Mouse (Mus musculus): ENCODE measurements around the gene Syt1. TPM values are rescaled to one million over a fixed set of nuclear protein-coding genes. Genes with fewer than 3 reads are reported as not detected.
A peak's percentile ranks its signal among the peaks of the same experiment; 100 is the strongest.

Syt1 gene
- total RNA-seq, 2 experiments from 2014 or later: 1,117 to 1,180 TPM

DNA sequence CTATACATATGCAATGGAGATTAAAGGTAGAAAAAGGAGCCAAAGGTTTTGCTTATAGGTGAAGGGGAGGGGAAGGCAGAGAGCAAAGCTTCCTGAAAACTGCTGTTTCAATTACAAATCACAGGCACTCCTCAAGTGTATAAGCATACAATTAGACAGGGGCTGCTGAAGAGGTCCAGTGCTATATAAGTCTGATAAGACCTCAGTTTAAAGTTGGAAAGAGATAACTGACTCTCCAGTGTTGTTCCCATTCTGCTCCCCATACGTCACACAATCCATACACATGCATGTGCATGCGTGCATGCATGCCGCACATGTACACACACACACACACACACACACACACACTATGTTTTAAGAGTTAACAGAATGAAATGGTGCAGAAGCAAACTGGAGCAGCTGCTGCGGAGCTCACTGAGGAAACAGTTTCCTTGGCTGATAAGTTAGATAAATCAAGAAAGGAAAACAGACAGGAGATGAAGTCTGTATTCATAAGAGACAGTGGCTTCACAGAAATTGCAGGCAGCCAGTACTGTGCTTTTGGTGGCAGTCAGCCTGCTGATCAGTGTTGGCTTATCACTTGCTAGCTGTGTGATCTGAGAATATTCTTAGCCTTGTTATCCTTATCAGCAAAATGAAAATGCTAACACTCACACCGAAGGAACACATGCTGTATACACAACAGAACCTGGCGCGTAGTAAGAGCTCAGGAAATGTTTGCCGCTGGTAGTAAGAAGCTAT lies 408.9 kb downstream of the Syt1 start:
- DNase-seq (ENCODE audit: low spot score in 2 of 2): peak in 1 of 2 experiments; percentile 62
- intact Hi-C loops (cut with DNase I): loop anchor here (5.0 kb wide), 1 partner anchor 145 kb away; no protein-coding TSS in a partner anchor

DNA sequence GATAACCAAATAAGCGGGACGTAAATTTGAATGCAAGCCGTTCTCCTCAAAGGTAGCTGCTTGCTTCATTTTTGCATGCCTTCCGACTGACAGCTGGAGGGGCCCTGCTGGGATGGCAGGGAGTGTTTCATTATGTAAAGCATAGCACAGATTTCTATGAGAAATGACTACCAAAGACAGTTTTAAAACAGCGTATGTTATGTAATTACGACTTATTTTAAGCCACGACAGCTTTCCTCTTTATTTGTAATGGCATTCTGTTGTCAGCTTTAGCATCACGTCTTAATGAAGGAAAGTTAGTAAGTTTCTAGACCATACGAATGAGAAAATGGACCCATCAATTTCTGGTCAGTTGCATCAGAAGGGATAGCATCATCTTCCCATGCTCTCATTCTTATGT lies 410.1 kb downstream of the Syt1 start:
- intact Hi-C loops (cut with DNase I): loop anchor here (5.0 kb wide), 1 partner anchor 143 kb away; no protein-coding TSS in a partner anchor
- DNase-seq (ENCODE audit: low spot score in 2 of 2): peak; percentile 63 to 89

DNA sequence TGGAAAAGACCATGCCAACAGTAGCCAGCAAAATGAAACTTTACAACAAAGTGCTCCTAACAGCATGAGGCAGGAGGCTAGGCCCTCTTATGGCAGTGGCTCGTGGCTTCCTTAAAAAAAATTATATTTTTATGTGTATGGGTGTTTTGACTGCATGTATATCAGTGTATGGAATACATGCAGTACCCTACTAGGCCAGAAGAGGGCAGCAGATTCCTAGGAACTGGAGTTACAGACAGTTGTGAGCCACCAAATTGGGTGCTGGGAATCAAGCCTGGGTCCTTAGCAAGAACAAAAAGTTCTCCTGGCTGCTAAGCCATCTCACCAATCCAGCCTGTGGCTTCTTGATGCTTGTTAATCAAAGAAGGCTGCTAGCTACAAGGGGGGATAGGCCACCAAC lies 413.4 kb downstream of the Syt1 start:
- no peak for DNase-seq (ENCODE audit: low spot score in 2 of 2)
- intact Hi-C loops (cut with DNase I): no loop called here

DNA sequence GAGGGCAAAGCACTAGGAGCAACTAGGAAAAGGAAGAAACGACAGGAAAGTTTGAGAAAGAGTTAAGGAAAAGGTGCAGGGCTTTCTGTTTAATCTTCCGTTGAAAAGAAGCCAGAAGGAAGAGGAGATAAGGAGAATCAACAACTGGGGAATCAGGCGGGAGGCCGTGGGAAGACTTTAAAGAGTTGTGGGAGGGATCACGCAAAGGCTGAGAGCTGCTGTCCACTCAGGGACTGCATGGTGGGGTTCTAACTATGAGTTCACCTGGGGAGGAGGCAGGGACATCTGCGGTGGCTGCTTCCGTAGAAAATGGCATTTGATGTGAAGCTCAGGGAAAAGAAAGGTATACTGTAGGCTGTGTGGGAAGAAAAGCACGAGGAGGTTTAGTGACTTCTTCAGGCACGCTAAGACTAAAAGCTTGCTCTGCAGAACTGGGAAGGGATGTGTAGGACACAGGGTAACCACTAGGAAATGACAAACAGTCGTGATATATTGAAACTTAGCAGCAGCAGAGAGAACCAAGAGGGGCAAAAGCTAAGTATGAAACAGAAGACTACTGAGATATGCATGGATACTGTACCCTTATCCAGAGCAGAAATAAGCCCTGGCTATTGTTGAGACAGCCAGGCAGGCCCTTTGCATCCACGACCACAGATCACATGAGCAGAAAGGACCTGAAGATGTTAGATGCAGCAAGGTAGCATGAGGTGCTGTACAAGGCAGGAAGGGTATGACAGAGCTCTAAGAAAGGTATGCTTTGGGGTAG lies 414.4 kb downstream of the Syt1 start:
- peak in 1 of 2 experiments; percentile 52 for DNase-seq (ENCODE audit: low spot score in 2 of 2)
- intact Hi-C loops (cut with DNase I): no loop called here

DNA sequence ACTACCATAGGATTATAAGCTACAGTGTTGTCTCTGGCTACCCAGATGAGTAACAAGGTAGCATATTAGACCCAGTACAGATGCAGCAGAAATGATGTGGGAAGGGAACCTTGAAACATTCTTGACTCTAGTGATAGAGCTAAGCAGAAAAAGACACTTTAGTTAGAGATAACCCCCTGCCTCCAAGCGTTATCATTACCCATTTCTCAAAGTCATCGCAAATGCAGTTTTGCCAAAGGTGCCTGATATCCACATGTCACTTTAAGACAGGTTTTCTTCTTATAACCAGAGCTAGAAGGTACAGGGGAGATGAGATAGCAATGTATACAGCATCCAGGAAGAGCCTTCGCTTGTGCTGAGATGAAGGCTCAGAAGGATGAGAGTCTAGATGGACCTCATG lies 421.4 kb downstream of the Syt1 start:
- DNase-seq (ENCODE audit: low spot score in 2 of 2): no peak
- intact Hi-C loops (cut with DNase I): no loop called here

DNA sequence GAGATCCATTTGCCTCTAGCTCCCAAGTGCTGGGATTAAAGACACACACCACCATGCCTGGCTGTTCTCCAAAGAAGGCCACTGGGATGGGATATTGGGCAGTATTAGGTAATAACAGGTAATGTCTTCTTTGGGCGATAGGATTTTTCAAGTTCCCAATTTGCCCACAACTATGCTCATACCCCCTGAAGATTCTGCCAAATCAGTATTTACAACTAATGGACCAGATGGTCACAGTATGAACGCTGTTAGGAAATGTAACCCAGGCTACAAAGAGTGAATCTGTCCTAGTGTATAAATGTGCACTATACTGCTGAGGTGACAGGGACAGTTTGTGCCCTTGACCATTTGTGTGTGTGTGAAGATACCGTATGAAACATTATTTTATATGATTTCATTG lies 421.9 kb downstream of the Syt1 start:
- no peak for DNase-seq (ENCODE audit: low spot score in 2 of 2)
- intact Hi-C loops (cut with DNase I): no loop called here

DNA sequence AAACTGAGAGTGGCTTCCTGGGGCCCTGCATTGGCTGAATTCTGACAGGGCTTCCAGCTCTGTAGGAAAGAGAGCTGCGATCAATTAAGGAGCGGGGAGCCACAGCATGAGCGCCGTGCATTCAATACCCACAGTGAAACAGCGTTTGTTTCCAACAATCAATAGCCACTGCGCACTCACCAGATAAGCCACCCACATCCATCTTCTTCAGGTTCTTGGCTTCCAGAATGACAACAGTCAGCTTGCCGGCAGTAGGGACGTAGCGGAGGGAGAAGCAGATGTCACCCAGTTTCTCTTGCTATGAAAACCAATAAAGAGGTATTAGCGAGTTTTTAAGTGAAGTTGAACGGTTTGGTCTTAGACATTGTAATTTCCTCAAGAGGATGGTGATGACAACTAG lies 427.1 kb downstream of the Syt1 start:
- DNase-seq (ENCODE audit: low spot score in 2 of 2): no peak

DNA sequence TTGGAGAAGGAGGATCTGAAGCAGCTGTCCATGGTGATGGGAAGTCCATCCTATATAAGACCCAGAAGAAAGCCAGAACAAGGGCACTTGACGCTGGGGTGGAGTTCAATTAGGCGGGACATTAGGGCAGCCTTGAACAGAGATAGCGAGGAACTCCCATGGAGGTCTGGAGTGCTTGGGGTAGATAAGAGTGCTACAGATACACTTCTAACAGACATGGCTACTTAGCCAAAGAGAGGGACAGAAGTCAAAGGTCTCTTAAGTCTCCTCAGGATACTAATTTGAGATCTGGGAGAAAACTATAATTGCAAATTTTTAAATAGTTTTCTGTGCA lies 428.4 kb downstream of the Syt1 start:
- intact Hi-C loops (cut with DNase I): no loop called here
- no peak for DNase-seq (ENCODE audit: low spot score in 2 of 2)

More for the DNA sequence above, 427.1 kb downstream of the Syt1 start:
- intact Hi-C loops (cut with DNase I): no loop called here

DNA sequence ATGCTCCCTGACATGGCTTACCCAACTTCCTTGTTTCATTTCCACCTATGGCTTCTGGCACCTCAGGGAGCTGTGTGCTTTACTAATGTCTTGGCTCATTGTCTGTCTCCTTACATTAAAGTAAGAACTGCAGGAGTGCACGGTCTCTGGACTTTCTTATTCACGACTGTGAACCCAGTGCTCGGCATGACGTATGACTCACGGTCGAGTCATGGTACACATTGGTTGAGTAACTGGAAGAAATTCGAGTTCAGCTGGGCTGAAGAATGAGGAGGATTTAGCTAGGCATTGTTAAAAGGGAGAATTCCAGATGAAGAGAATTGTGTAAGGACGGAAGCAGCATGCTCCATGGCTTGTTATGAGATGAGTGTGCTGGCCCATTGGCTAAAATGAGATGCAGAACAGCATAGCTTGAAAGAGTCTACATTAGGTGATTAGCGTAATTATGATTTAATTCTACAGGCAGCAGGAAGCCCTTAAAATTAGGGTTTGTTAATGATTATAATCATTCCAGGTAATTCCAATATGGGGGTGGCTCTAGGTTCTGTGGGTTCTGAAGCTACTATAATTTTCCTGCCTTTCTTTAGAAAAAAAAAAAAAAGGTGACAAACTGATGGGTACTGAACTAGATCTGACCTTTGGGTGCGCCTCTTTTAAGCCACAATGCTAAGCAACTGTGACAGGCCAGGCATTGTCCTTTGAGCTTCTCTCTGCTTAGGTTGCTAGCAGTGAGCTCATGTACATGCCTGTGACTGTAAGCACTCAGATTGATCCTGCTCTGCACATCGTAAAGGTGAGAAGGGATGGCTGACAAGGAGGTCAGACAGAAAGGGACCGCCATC lies 429.0 kb downstream of the Syt1 start:
- DNase-seq (ENCODE audit: low spot score in 2 of 2): no peak
- intact Hi-C loops (cut with DNase I): no loop called here

DNA sequence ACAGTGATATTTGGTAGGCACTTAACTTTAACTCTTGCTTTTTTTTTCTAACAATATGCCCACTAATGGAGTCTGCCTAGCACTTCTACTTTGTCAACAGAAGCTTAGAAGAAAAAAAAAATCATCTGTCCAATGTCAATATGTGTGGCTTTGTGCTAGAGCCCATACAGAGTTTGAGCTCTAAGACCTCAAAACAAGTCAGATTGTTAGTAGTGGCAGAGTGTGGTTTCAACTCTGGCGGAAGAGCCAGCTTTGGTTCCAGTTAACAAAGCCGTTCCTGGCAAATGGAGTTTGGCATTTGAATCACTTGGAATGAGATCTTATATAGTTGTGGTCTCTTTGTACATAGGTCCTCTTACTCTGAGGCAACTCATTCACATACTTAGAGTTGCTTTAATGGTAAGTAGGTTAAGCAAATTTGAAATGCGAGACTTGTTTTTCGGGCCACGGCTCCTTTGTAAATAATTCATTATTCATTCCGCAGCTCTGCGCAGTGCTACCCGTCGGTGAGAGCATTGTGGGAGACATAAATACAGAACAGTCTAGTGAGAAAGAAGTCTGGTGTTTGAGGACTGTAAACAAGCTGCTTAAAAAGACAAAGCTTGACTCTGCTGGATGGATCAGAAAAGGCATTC lies 429.9 kb downstream of the Syt1 start:
- intact Hi-C loops (cut with DNase I): no loop called here
- peak in 1 of 2 experiments; percentile 51 for DNase-seq (ENCODE audit: low spot score in 2 of 2)

DNA sequence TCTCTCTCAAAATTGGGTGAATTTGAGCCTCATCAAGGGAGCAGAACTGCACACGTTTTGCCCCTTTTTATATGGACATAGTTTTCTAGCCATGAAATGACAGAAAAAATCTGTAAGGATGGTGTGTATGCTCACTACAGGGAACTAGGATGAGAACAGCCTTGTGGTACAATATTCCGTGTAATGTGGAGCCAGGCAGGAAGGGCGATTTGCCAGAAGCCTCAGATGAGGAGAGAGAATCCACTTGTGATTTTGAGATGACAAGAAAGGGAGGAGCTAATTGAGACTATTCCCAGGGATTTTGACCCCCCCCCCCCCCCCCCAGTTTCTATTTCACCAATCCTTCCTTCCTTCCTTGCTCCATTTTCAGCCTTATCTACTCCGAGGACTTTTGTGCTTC lies 431.4 kb downstream of the Syt1 start:
- DNase-seq (ENCODE audit: low spot score in 2 of 2): no peak

DNA sequence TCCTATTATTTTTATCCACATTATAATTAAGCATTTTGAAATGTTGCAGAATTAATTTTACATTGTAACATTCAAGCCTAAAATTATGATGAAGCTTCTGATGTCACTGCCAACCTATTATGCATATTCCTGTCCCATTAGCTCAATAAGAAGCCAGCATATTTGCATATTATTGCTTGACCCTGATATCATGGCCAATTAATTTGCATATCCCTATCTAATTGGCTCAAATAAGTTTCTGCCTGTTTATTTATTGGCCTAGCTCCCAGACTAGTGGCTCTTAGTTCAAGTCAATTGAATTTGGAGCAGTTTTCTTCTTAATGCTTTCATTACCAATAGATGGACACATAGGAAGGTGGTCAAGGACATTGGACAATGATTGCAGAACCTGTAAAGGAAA lies 433.2 kb downstream of the Syt1 start:
- DNase-seq (ENCODE audit: low spot score in 2 of 2): no peak

More for the DNA sequence above, 431.4 kb downstream of the Syt1 start:
- intact Hi-C loops (cut with DNase I): no loop called here

DNA sequence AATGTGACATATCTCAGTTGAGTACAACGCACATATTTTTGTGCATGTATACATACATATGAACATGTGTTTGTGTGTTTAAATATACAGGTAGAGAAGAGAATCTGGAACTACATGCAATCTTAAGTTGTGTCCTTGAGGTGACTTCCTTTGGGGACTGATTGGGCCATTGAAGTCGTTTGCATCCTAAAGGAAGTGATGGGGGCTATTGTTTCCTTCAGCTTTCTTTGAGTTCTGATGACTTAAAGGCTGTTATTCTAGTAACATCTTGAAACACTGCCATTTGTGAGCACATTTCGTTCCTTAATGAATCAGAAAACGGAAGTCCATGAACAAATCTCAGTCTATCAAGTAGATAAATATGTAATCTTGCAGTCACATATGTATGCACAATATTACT lies 438.0 kb downstream of the Syt1 start:
- intact Hi-C loops (cut with DNase I): no loop called here
- no peak for DNase-seq (ENCODE audit: low spot score in 2 of 2)

More for the DNA sequence above, 433.2 kb downstream of the Syt1 start:
- intact Hi-C loops (cut with DNase I): no loop called here

DNA sequence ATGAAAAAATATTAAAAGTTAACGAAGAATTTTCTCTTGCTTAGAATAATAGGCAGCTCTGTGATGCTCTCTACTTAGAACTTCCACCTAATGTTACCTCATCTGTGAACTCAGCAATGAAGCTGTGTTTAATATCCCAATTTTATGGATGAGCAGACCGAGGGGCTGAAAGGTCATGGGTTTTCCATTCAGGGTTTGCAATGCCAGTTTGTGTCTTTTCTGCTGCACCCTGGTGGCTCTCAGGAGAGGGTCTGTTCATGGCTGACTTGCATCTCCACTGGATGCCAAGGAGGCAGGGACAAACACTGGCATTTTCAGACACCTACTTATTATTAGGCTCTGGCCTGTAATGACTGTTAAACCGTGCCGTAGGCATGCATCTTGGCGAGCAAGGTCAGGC lies 439.7 kb downstream of the Syt1 start:
- DNase-seq (ENCODE audit: low spot score in 2 of 2): no peak
- intact Hi-C loops (cut with DNase I): no loop called here

DNA sequence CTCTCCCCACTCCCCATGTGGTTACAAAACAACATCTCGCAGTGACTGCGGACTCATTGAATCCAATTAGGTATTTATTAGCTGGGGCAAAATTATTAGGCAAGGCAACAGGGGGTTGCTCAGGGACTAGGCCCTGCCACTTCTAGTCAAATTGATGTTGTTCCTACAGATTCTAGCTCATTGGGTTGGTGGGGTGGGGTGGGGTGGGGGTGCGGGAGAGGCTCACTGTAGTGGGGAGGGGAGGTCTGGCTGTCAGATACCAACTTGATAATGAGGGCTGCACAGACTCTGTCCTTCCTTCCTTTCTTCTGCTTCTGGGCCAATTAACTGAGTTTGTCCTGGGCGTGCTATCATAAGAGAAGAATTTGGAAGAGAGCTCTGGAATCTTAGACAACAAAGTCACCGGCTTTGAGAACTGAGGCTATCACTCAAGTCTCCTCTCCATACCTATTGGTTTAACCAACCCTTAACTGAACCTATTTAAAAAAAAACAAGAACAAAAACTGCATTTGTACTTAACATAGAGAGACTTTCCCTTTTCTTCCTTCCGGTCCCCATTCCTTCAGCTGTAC lies 441.1 kb downstream of the Syt1 start:
- no peak for DNase-seq (ENCODE audit: low spot score in 2 of 2)
- intact Hi-C loops (cut with DNase I): no loop called here

DNA sequence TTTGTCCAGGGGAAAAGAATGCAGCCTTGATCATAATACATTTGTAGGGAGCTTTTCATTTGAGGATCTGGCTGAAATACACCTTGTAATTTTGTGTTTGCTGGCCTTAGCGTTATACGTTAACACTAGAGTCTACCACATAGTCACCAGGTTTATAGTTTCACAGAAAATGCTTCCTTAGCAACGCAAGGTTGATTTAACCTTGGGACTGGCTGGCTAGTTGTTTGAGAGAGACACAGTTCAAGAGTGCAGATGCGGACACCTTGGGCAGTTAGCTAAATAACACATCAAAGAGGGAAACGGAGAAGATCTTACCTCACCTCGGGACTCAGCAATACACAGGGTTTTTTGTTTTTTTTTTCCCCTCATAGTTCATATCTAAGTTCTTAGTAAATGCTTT lies 441.9 kb downstream of the Syt1 start:
- no peak for DNase-seq (ENCODE audit: low spot score in 2 of 2)
- intact Hi-C loops (cut with DNase I): no loop called here

DNA sequence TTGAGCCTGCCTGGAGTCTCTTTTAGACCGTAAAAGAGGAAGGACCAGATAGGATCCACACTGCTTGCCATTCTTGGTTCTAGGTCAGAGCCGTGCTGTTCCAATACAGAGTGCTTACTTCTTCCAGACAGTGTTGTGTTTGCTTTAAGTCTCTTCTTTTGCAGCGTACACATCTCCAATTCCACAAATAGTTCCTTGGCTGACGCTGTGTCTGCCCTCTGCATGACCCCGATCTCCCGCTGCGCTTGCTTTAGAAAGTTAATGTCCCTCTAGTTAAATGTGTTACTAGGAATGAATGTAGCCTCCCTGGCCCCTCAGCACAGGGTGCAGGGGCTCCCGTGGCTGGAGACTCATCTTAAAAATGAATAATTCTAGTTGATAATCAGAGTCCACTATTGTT lies 442.6 kb downstream of the Syt1 start:
- intact Hi-C loops (cut with DNase I): no loop called here
- no peak for DNase-seq (ENCODE audit: low spot score in 2 of 2)

DNA sequence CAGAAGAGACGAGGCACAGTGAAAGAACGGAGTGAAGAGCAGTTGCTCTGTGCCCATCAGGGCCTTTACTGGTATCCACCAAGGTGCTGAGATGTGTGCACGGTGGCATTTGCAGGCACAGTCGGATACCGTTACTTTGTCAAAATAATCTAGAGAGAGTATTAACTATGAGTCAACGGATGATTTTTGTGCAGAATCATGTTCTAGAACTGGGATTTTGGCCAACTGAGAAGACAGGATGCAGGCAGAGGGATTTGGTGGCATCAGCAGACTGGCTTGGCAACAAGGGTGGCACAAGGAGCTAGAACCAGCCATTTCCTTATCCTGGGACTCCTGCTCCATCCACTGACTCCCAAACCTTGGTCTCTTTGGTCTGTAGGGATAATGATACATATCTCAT lies 443.3 kb downstream of the Syt1 start:
- no peak for DNase-seq (ENCODE audit: low spot score in 2 of 2)
- intact Hi-C loops (cut with DNase I): no loop called here

DNA sequence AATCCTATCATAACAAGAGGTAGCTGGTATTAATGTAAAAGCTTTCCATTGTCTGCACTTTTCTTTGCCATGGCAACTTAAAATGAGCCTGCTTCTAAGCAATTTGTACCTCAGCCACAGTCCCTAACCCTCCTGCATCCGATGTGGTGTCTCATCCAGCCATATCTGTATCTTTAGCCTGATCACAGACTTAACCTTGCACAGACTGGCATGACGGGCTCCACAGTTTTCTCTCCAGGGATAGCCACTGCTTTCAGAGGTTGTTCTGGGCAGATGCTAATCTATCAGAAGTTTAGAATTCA lies 451.2 kb downstream of the Syt1 start:
- intact Hi-C loops (cut with DNase I): no loop called here
- no peak for DNase-seq (ENCODE audit: low spot score in 2 of 2)

All from left cerebral cortex, postnatal 25 days (tissue).